8 mouse cellular contexts compared by ENCODE assay signal in genomic region chr9:107770037-107770373, GRCm38 (mm10). TPM values are rescaled to one million over a fixed set of nuclear protein-coding genes. Genes with fewer than 3 reads are reported as not detected.
A peak's percentile ranks its signal among the peaks of the same experiment; 100 is the strongest.
DNase-seq lines count a peak whose midpoint lies in the region; ATAC-seq and TF ChIP-seq lines count a peak whose summit lies in the region.

No protein-coding gene starts in this region.

- H3K27me3 ChIP-seq in heart, postnatal 0 days (ENCODE audit: control insufficient read depth, insufficient read depth, low read length): no peaks in the 10 kb centered on the region
- H3K27me3 ChIP-seq in hindbrain, embryonic 13.5 days: no peaks in the 10 kb centered on the region
- H3K27me3 ChIP-seq in midbrain, embryonic 15.5 days (replicated peaks): no peaks in the 10 kb centered on the region

- H3K9ac ChIP-seq in heart, postnatal 0 days (replicated peaks; ENCODE audit: low read depth, low read length): peak overlapping the region; percentile 100
- peak overlapping the region; percentile 99 for H3K9ac ChIP-seq in hindbrain, embryonic 13.5 days
- peak overlapping the region; percentile 90 for H3K9ac ChIP-seq in midbrain, embryonic 15.5 days

- H3K4me1 ChIP-seq in heart, postnatal 0 days (ENCODE audit: control insufficient read depth, insufficient read depth): peaks cover 11% of the 10 kb centered on the region; the same call in 1 of the 2 replicates
- H3K4me1 ChIP-seq in hindbrain, embryonic 13.5 days (replicated peaks): peaks cover 21% of the 10 kb centered on the region
- peaks cover 21% of the 10 kb centered on the region for H3K4me1 ChIP-seq in midbrain, embryonic 15.5 days

- peak overlapping the region; percentile 99 for H3K4me3 ChIP-seq in heart, postnatal 0 days (ENCODE audit: low read depth, low read length)
- peak overlapping the region; percentile 97 for H3K4me3 ChIP-seq in hindbrain, embryonic 13.5 days
- H3K4me3 ChIP-seq in midbrain, embryonic 15.5 days: peak overlapping the region; percentile 94

- no peak for DNase-seq in heart, postnatal 0 days (ENCODE audit: low spot score)
- DNase-seq in heart, adult 18-20 months: no peak
- DNase-seq in adipocyte (ENCODE audit: low spot score): peak; percentile 15
- DNase-seq in gastrocnemius, adult 8-10 months (ENCODE audit: low spot score in 2 of 2): no peak
- DNase-seq in kidney, adult 8-10 months: no peak

- no peak for TF ChIP-seq CTCF in heart, postnatal 0 days (IDR thresholded peaks at IDR 0.05; ENCODE audit: low read depth)

- no peak for TF ChIP-seq EP300 in heart, postnatal 0 days (IDR thresholded peaks at IDR 0.05; ENCODE audit: low read depth)

- WGBS in heart, postnatal 0 days: under 1% methylated on average over 9 of the region's 9 CpGs
- WGBS in hindbrain, embryonic 13.5 days: 2% methylated on average over 9 of the region's 9 CpGs
- WGBS in midbrain, embryonic 15.5 days: under 1% methylated on average over 9 of the region's 9 CpGs

- peak overlapping the region; percentile 98 for H3K27ac ChIP-seq in heart, postnatal 0 days (ENCODE audit: low read depth)
- H3K27ac ChIP-seq in hindbrain, embryonic 13.5 days: peak overlapping the region; percentile 94
- H3K27ac ChIP-seq in midbrain, embryonic 15.5 days: peak overlapping the region; percentile 92

- peaks cover 64% of the 10 kb centered on the region for H3K36me3 ChIP-seq in heart, postnatal 0 days (replicated peaks; ENCODE audit: control insufficient read depth, insufficient read depth, low read length)
- peaks cover 62% of the 10 kb centered on the region for H3K36me3 ChIP-seq in hindbrain, embryonic 13.5 days
- H3K36me3 ChIP-seq in midbrain, embryonic 15.5 days (replicated peaks): peaks cover 44% of the 10 kb centered on the region

- ATAC-seq in heart, postnatal 0 days (ENCODE audit: insufficient read depth, low read depth): no peak
- no peak for ATAC-seq in hindbrain, embryonic 13.5 days (ENCODE audit: low FRiP score)
- no peak for ATAC-seq in midbrain, embryonic 15.5 days (replicated peaks)
- no peak for ATAC-seq in monocyte, adult 5-6 weeks (replicated peaks; ENCODE audit: insufficient number of reproducible peaks, low FRiP score, low TSS enrichment, poor library complexity, severe bottlenecking)

- no peaks in the 10 kb centered on the region for H3K9me3 ChIP-seq in heart, postnatal 0 days (replicated peaks; ENCODE audit: control insufficient read depth, low read length)
- no peaks in the 10 kb centered on the region for H3K9me3 ChIP-seq in hindbrain, embryonic 13.5 days
- H3K9me3 ChIP-seq in midbrain, embryonic 15.5 days: no peaks in the 10 kb centered on the region

- H3K4me2 ChIP-seq in heart, postnatal 0 days (ENCODE audit: low read depth, low read length): peak overlapping the region; percentile 85
- peak overlapping the region; percentile 85 for H3K4me2 ChIP-seq in hindbrain, embryonic 13.5 days
- H3K4me2 ChIP-seq in midbrain, embryonic 15.5 days: peak overlapping the region; percentile 60

RNA-seq across cellular contexts. Expression of gene Rbm5, which starts 0.8 kb away (rescaled TPM):
- 53.5 and 90.6 TPM in 2 replicates for total RNA-seq in heart, postnatal 0 days (2014; rRNA removed; ENCODE audit: low replicate concordance)
- polyA plus RNA-seq in heart, postnatal 0 days (2015; fragmentation: Nextera tagmentation; extraction: Ambion mirVana): 81.7 and 88.9 TPM in 2 replicates
- 10 to 100 TPM; 48.6 to 57.9 TPM for total RNA-seq in heart, adult 18-20 months (2021)
- 277 and 286 TPM in 2 replicates for polyA plus RNA-seq in hindbrain, embryonic 13.5 days (2015; fragmentation: Nextera tagmentation; extraction: Ambion mirVana)
- 280 and 292 TPM in 2 replicates for polyA plus RNA-seq in midbrain, embryonic 15.5 days (2015; fragmentation: Nextera tagmentation; extraction: Ambion mirVana)
- total RNA-seq in gastrocnemius, adult 8-10 months (2022): 10 to 100 TPM; 21.0 to 34.8 (median 26.8) TPM
- total RNA-seq in monocyte, adult 5-6 weeks (2017): 339 to 489 TPM (median 412 TPM) in 3 replicates

RNA-seq across cellular contexts. Expression of gene Sema3f, which starts 59.7 kb away (rescaled TPM):
- 38.4 and 59.5 TPM in 2 replicates for total RNA-seq in heart, postnatal 0 days (2014; rRNA removed; ENCODE audit: low replicate concordance)
- polyA plus RNA-seq in heart, postnatal 0 days (2015; fragmentation: Nextera tagmentation; extraction: Ambion mirVana): 2.6 and 2.7 TPM in 2 replicates
- total RNA-seq in heart, adult 18-20 months (2021): 10 to 100 TPM; 14.7 to 16.5 TPM
- 16.4 and 17.0 TPM in 2 replicates for polyA plus RNA-seq in hindbrain, embryonic 13.5 days (2015; fragmentation: Nextera tagmentation; extraction: Ambion mirVana)
- 26.0 and 31.2 TPM in 2 replicates for polyA plus RNA-seq in midbrain, embryonic 15.5 days (2015; fragmentation: Nextera tagmentation; extraction: Ambion mirVana)
- total RNA-seq in gastrocnemius, adult 8-10 months (2022): 1 to 10 TPM; 3.3 to 4.6 (median 4.3) TPM
- total RNA-seq in monocyte, adult 5-6 weeks (2017): not detected in 3 replicates
